Comparison of ENCODE assay signal across 16 mouse cellular contexts in genomic region chr12:77500439-77501055, GRCm38 (mm10).
DNase-seq lines count a peak whose midpoint lies in the region; ATAC-seq lines count a peak whose summit lies in the region.
"Had no signal": no experiment of that assay in that cellular context is flagged by ENCODE, and none has a peak within 500 bp of the region (broad histone marks: within the 10 kb centered on the region; RNA-seq: fewer than 3 reads in every experiment).

No protein-coding gene starts in this region.

- ATAC-seq in cerebellum, adult (ENCODE audit: insufficient number of reproducible peaks, low FRiP score, low TSS enrichment): no peak
- peak; percentile 35; the same call in 1 of the 2 replicates for ATAC-seq in kidney, embryonic 15.5 days (replicated peaks; ENCODE audit: low FRiP score)

- peaks cover 9% of the 10 kb centered on the region for H3K4me1 ChIP-seq in kidney, embryonic 15.5 days
- H3K4me1 ChIP-seq: embryonic facial prominence, embryonic 13.5 days; neural tube, embryonic 15.5 days had no signal

- no peaks in the 10 kb centered on the region for H3K27me3 ChIP-seq in kidney, embryonic 15.5 days
- H3K27me3 ChIP-seq: embryonic facial prominence, embryonic 13.5 days; hindbrain, embryonic 13.5 days; liver, embryonic 13.5 days; neural tube, embryonic 15.5 days had no signal

- H3K27ac ChIP-seq in kidney, embryonic 15.5 days: no peak overlapping the region
- H3K27ac ChIP-seq: embryonic facial prominence, embryonic 13.5 days; heart, embryonic 15.5 days; hindbrain, embryonic 13.5 days; liver, embryonic 13.5 days; neural tube, embryonic 15.5 days had no signal

- H3K4me3 ChIP-seq in kidney, embryonic 15.5 days (replicated peaks): no peak overlapping the region
- H3K4me3 ChIP-seq: embryonic facial prominence, embryonic 13.5 days; heart, embryonic 15.5 days; hindbrain, embryonic 13.5 days; liver, embryonic 13.5 days; neural tube, embryonic 15.5 days had no signal

- peak; percentile 61 for DNase-seq in cerebellum, adult 11 months
- DNase-seq in kidney, adult 18-20 months: no peak
- peak; percentile 12 to 13 for DNase-seq in adrenal gland, postnatal 36 days
- DNase-seq in cerebellum, postnatal 14 days: peak; percentile 84 to 86
- no peak for DNase-seq in layer of hippocampus, adult 11-12 months (ENCODE audit: low spot score)
- DNase-seq in frontal cortex, postnatal 14 days (ENCODE audit: low spot score in 2 of 2): no peak
- DNase-seq: B cell, adult 2 months; gastrocnemius, postnatal 36 days; kidney, adult 8-10 months; liver, embryonic 13.5 days had no signal

- H3K36me3 ChIP-seq in kidney, embryonic 15.5 days: no peaks in the 10 kb centered on the region
- H3K36me3 ChIP-seq: embryonic facial prominence, embryonic 13.5 days; heart, embryonic 15.5 days; hindbrain, embryonic 13.5 days; liver, embryonic 13.5 days; neural tube, embryonic 15.5 days had no signal

- 43% methylated on average over 5 of the region's 5 CpGs for WGBS in kidney, embryonic 15.5 days

- H3K9me3 ChIP-seq in kidney, embryonic 15.5 days (replicated peaks): no peaks in the 10 kb centered on the region
- H3K9me3 ChIP-seq: embryonic facial prominence, embryonic 13.5 days; heart, embryonic 15.5 days; hindbrain, embryonic 13.5 days; liver, embryonic 13.5 days; neural tube, embryonic 15.5 days had no signal

- H3K4me2 ChIP-seq in kidney, embryonic 15.5 days: no peak overlapping the region
- H3K4me2 ChIP-seq: embryonic facial prominence, embryonic 13.5 days; heart, embryonic 15.5 days; hindbrain, embryonic 13.5 days; liver, embryonic 13.5 days; neural tube, embryonic 15.5 days had no signal

- H3K9ac ChIP-seq in kidney, embryonic 15.5 days: no peak overlapping the region
- H3K9ac ChIP-seq: embryonic facial prominence, embryonic 13.5 days; heart, embryonic 15.5 days; hindbrain, embryonic 13.5 days; liver, embryonic 13.5 days; neural tube, embryonic 15.5 days had no signal

Comparison
In these comparisons a context has a peak if more than half of its experiments do, and no peak if none do; other contexts are left out.
1. DNase-seq: peak in cerebellum, adult 11 months (single experiment), adrenal gland, postnatal 36 days (2 of 2) and cerebellum, postnatal 14 days (2 of 2); none in kidney, adult 18-20 months (single experiment), layer of hippocampus, adult 11-12 months (single experiment) and frontal cortex, postnatal 14 days (0 of 2).